Mouse (Mus musculus) CH12.LX (cell line): ENCODE data around the gene Gtf3c5. TPM values are rescaled to one million over a fixed set of nuclear protein-coding genes. Genes with fewer than 3 reads are reported as not detected.

Experiments
- DNase-seq: peaks from one replicate; pipeline ENCODE4 v3.0.0-alpha.2; 2013; ENCODE audit errors: extremely low read depth
- H3K27ac ChIP-seq: 2 replicates; pipeline ENCODE4 v1.5.1; 2012; ENCODE audit warnings: low read depth, mild to moderate bottlenecking, control low read depth, moderate library complexity; ENCODE audit not compliant: insufficient read depth
- H3K27me3 ChIP-seq: replicated peaks from 2 replicates; pipeline ENCODE3; 2012; ENCODE audit warnings: inconsistent platforms
- H3K36me3 ChIP-seq, 2 experiments: replicated peaks in 1 of 2; 2 replicates each; pipeline versions ENCODE3 to v1.6.1; 2012; ENCODE audit warnings: inconsistent platforms in 1 of 2, low read length in 1 of 2, mild to moderate bottlenecking in 1 of 2, mixed read lengths in 1 of 2, moderate library complexity in 1 of 2; ENCODE audit not compliant: control insufficient read depth in 1 of 2, insufficient read depth in 1 of 2
- H3K4me1 ChIP-seq, 2 experiments: 2 replicates each; pipeline ENCODE4 v1.6.1; 2012; ENCODE audit warnings: inconsistent platforms in 1 of 2, moderate library complexity in 1 of 2; ENCODE audit not compliant: insufficient read depth in 2 of 2, control insufficient read depth in 1 of 2
- H3K4me2 ChIP-seq: 2 replicates; pipeline ENCODE4 v1.6.1; 2012; ENCODE audit warnings: low read depth, mild to moderate bottlenecking, control low read depth; ENCODE audit not compliant: poor library complexity, insufficient read depth, severe bottlenecking
- H3K4me3 ChIP-seq, 3 experiments: fragments of 150-350 bp in 1 of 3; sonication (generic) in 1 of 3; replicated peaks in 1 of 3; 2 replicates each; pipeline versions ENCODE3 to v1.5.1; 2011 to 2012; ENCODE audit warnings: low read depth in 2 of 3, low read length in 2 of 3, mild to moderate bottlenecking in 2 of 3, moderate library complexity in 2 of 3, control low read depth in 1 of 3, improper control_type of control experiment in 1 of 3, inconsistent platforms in 1 of 3, mixed read lengths in 1 of 3; ENCODE audit not compliant: poor library complexity in 1 of 3
- H3K79me2 ChIP-seq: replicated peaks from 2 replicates; pipeline ENCODE4 v1.6.1; 2012; ENCODE audit warnings: mild to moderate bottlenecking, moderate library complexity; ENCODE audit not compliant: control insufficient read depth, poor library complexity, insufficient read depth, severe bottlenecking; ENCODE audit errors: extremely low read depth
- H3K9ac ChIP-seq: 2 replicates; pipeline ENCODE4 v1.6.1; 2012; ENCODE audit warnings: low read depth, mild to moderate bottlenecking, control low read depth, moderate library complexity; ENCODE audit not compliant: insufficient read depth
- H3K9me3 ChIP-seq: replicated peaks from 2 replicates; pipeline ENCODE3; 2012; ENCODE audit warnings: low read length, inconsistent platforms, mixed read lengths
- BHLHE40 ChIP-seq: IDR thresholded peaks from 2 replicates; pipeline ENCODE4 v1.6.1; 2011; ENCODE audit warnings: mild to moderate bottlenecking, low read depth, low read length, improper control_type of control experiment
- E2F4 ChIP-seq: IDR thresholded peaks from 2 replicates; pipeline ENCODE4 v1.6.1; 2011; ENCODE audit warnings: low read depth, low read length, improper control_type of control experiment; ENCODE audit not compliant: insufficient replicate concordance
- ETS1 ChIP-seq: conservative IDR thresholded peaks from 2 replicates; pipeline ENCODE4 v1.6.1; 2012; ENCODE audit warnings: low read depth, mild to moderate bottlenecking, inconsistent platforms, low read length, improper control_type of control experiment, moderate library complexity
- HCFC1 ChIP-seq: IDR thresholded peaks from 2 replicates; pipeline ENCODE4 v1.6.1; 2012; ENCODE audit warnings: low read depth, mild to moderate bottlenecking, inconsistent platforms, low read length, improper control_type of control experiment
- IRF4 ChIP-seq: IDR thresholded peaks from 2 replicates; pipeline ENCODE4 v1.6.1; 2014; ENCODE audit warnings: low read depth, mild to moderate bottlenecking, inconsistent platforms, low read length, improper control_type of control experiment
- JUND ChIP-seq: conservative IDR thresholded peaks from 2 replicates; pipeline ENCODE4 v1.6.1; 2011; ENCODE audit warnings: low read depth, low read length, improper control_type of control experiment
- MAX ChIP-seq: IDR thresholded peaks from 2 replicates; pipeline ENCODE4 v1.6.1; 2011; ENCODE audit warnings: low read length, improper control_type of control experiment
- MAZ ChIP-seq: IDR thresholded peaks from 2 replicates; pipeline ENCODE4 v1.6.1; 2012; ENCODE audit warnings: low read depth, mild to moderate bottlenecking, inconsistent platforms, low read length, improper control_type of control experiment, moderate library complexity
- MYC ChIP-seq: IDR thresholded peaks from 2 replicates; pipeline ENCODE4 v1.6.1; 2011; ENCODE audit warnings: low read depth, mild to moderate bottlenecking, improper control_type of control experiment, low read length
- PAX5 ChIP-seq: IDR thresholded peaks from 2 replicates; pipeline ENCODE4 v1.6.1; 2012; ENCODE audit warnings: low read length, inconsistent platforms, mixed read lengths
- POLR2A ChIP-seq: IDR thresholded peaks from 2 replicates; pipeline ENCODE4 v1.6.1; 2011; ENCODE audit warnings: low read depth, mild to moderate bottlenecking, improper control_type of control experiment, low read length
- POLR2AphosphoS2 ChIP-seq: IDR thresholded peaks from 2 replicates; pipeline ENCODE4 v1.6.1; 2011; ENCODE audit warnings: low read depth, low read length, improper control_type of control experiment
- SIN3A ChIP-seq: IDR thresholded peaks from 2 replicates; pipeline ENCODE4 v1.6.1; 2012; ENCODE audit warnings: low read length, improper control_type of control experiment, inconsistent platforms
- USF1 ChIP-seq: IDR thresholded peaks from 2 replicates; pipeline ENCODE4 v1.6.1; 2014; ENCODE audit warnings: low read depth, mild to moderate bottlenecking, inconsistent platforms, low read length, improper control_type of control experiment
- USF2 ChIP-seq: conservative IDR thresholded peaks from 2 replicates; pipeline ENCODE4 v1.6.1; 2011; ENCODE audit warnings: low read depth, low read length, improper control_type of control experiment
- ZC3H11A ChIP-seq: IDR thresholded peaks from 2 replicates; pipeline ENCODE4 v1.6.1; 2012; ENCODE audit warnings: low read depth, mild to moderate bottlenecking, inconsistent platforms, low read length, improper control_type of control experiment
- dilution Hi-C: fragments of 300-500 bp; cut with MboI; formaldehyde crosslinking; loops from 2 replicates; pipeline ENCODE4 v1.14.3; 2020; ENCODE audit warnings: low sequenced_read_pairs; ENCODE audit not compliant: extremely low pct_unique_long_range_greater_than_20kb, extremely low pct_ligation_motif_present
- in situ Hi-C: fragments of 300-500 bp; cut with MboI; formaldehyde crosslinking; loops from 3 replicates; pipeline ENCODE4 v1.14.3; 2019; ENCODE audit warnings: low sequenced_read_pairs, low pct_ligation_motif_present, low pct_unique_long_range_greater_than_20kb, mixed read lengths
- polyA plus RNA-seq: library from polyadenylated mRNA; unstranded; fragments of >175 nt; gene quantifications from 2 replicates; pipeline ENCODE4 v1.2.1, GENCODE M21; 2012; ENCODE audit warnings: low read depth; ENCODE audit not compliant: insufficient read length
- total RNA-seq, 2 experiments: library from RNA; depleted of rRNA; stranded (reverse); fragments of 300-350 nt in 1 of 2; fragments of >200 nt in 1 of 2; gene quantifications; 2 replicates each; pipeline ENCODE4 v1.2.3; 2012 to 2014

The Gtf3c5 gene
- total and polyA plus RNA-seq, 3 experiments: 8.6 to 27.4 (median 12.5) TPM

DNA sequence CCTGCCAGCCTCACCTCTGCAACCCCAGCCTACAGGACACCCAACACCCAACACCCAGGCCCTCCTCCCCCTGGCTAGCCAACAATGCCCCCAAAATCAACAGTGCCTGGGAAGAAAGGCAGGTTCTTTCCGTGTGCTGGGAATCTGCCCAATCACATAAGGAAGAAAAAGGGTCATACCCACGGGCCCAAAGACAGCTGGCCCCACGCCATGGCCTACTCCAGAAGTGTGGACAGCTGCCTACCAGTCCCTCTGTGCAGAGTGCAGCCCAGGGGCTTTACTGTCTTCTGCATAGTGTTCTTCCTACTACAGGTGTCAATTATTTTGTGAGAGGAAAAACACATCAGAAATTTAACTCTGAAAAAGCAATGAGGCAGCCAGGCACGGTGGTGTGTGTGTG, 8.2 kb downstream of the Gtf3c5 start:
- Histone ChIP-seq H3K4me3 (no peak overlapping the region), H3K4me2 (no peak overlapping the region), H3K79me2 (no peaks in the 10 kb centered on the region), H3K27ac (no peak overlapping the region), H3K36me3 (peaks cover 69 to 93% of the 10 kb centered on the region in 2 experiments), H3K27me3 (no peaks in the 10 kb centered on the region), H3K9me3 (no peaks in the 10 kb centered on the region), H3K9ac (no peak overlapping the region), H3K4me1 (no peaks in the 10 kb centered on the region)
- dilution Hi-C loops: no loop called here
- TF ChIP-seq POLR2A (no peak), JUND (no peak)
- in situ Hi-C loops: no loop called here
- no peak for DNase-seq

DNA sequence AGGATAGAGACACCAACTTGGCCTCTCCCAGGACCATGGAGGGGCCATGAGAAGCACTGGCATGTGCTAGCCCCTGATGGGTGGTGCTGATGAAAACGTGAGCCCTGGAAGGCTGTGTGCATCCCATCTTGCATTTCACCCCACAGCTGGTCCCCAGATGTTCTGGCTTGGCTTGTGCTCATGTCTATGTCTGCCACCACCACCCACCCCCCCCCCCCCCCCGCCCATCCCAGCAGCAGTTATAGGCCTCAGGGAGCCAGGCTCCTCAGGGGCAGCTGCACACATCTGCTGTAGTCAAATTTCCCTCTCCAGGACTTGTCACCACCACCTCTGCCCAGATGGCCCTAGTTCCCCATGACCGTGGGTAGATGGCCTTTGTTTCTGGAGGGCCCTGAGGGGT, 13.6 kb downstream of the Gtf3c5 start:
- no peak for TF ChIP-seq HCFC1
- TF ChIP-seq ZC3H11A: no peak
- TF ChIP-seq IRF4: no peak
- TF ChIP-seq SIN3A: no peak
- TF ChIP-seq MYC: no peak
- dilution Hi-C loops (no loop called here), in situ Hi-C loops (no loop called here)
- H3K4me1 ChIP-seq: no peaks in the 10 kb centered on the region
- H3K9ac ChIP-seq: no peak overlapping the region
- H3K4me3 ChIP-seq: no peak overlapping the region
- no peaks in the 10 kb centered on the region for H3K79me2 ChIP-seq
- H3K27ac ChIP-seq: no peak overlapping the region
- peaks cover 76 to 95% of the 10 kb centered on the region in 2 experiments for H3K36me3 ChIP-seq
- DNase-seq: no peak
- no peaks in the 10 kb centered on the region for H3K27me3 ChIP-seq
- H3K4me2 ChIP-seq: no peak overlapping the region
- no peaks in the 10 kb centered on the region for H3K9me3 ChIP-seq

DNA sequence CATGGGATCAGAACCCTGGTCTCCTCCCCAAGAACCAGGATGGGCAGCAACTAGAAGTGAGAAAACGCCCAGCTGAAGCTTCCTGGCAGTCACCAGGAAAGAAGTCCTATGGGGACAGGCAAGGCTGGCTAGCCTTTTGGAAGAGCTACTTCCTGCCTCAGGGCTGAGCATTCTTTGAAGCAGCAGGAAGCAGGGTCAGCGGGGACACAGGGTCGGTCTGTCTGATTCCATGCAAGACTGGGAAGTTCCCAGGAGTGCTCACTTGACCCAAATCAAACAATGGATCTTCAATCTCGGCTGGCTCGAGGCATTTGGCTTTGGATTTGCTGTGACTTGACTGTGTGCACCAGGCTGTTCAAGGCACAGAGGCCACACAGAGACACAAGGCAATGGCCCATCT, 17.0 kb downstream of the Gtf3c5 start:
- Histone ChIP-seq H3K27ac (no peak overlapping the region), H3K36me3 (peaks cover 53 to 71% of the 10 kb centered on the region in 2 experiments), H3K4me3 (no peak overlapping the region), H3K27me3 (no peaks in the 10 kb centered on the region), H3K4me2 (no peak overlapping the region), H3K9me3 (no peaks in the 10 kb centered on the region), H3K9ac (no peak overlapping the region), H3K79me2 (no peaks in the 10 kb centered on the region), H3K4me1 (no peaks in the 10 kb centered on the region)
- TF ChIP-seq E2F4 (no peak), PAX5 (no peak), USF2 (no peak), HCFC1 (no peak), USF1 (no peak), JUND (no peak), BHLHE40 (no peak), MAX (no peak), ETS1 (no peak), IRF4 (no peak), MAZ (no peak), POLR2AphosphoS2 (no peak)
- dilution Hi-C loops (no loop called here), in situ Hi-C loops (no loop called here)
- no peak for DNase-seq
